Mouse (Mus musculus) neutrophil, adult 59 days (primary cell): ENCODE measurements around the gene Tmem43. TPM values are rescaled to one million over a fixed set of nuclear protein-coding genes. Genes with fewer than 3 reads are reported as not detected.

Source experiments
- total RNA-seq, 2 experiments: library from RNA; stranded (reverse); gene quantifications; 1 replicate in 1 of 2; 2 replicates in 1 of 2; pipeline ENCODE4 v1.2.4; 2023

Tmem43 gene
- total RNA-seq = 100 to 1,000 TPM; 113 to 117 TPM

DNA sequence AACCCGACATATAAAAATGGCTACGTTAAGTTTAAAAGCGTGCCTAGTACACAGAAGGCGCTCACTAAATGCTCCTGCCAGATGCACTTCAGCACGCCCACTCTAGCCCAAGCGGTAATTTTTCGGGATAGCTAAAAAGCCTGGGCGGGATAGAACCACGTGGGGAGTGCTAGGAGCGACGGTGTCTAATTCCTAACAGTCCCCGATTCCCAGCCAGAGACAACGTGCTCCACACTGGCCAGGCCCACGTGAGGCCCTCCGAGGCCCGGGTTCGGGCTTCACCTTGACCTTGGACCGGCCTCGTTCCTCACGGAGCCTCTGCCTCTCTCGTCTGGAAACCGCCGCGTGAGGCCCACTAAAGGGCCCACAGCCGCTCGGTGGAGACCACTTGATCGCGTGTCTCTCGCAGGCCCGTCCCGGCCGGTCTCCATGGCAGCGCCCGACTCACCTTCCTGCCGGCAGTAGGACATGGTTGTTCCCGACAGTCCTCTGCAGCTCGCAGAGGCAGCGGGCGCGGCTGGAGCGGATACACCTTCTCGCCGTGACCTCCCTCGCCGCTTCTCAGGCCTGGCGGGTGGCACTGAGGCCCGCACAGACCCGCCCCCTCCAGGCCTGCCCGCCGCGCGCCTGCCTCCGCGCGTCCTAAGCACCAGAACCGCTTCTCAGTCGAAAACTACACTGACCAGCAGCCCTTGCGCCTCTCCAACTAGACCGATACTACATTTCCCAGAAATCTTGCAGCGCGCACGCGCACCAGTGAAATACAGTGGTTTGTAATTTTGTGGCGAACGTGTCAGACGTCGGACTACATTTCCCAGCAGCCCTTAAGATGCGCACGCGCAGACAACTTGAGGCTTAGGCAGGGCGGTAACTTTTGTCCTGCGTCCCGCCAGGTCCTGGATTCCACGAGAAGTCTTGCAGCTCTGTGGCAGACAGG, at the start of gene Tmem43, which contains the start of gene Chchd4:
Gene Tmem43 (plus strand): TSS at position 836 of the 937 bp plus-strand sequence.
Gene Chchd4 (minus strand): TSS at position 679 of the 937 bp plus-strand sequence.

DNA sequence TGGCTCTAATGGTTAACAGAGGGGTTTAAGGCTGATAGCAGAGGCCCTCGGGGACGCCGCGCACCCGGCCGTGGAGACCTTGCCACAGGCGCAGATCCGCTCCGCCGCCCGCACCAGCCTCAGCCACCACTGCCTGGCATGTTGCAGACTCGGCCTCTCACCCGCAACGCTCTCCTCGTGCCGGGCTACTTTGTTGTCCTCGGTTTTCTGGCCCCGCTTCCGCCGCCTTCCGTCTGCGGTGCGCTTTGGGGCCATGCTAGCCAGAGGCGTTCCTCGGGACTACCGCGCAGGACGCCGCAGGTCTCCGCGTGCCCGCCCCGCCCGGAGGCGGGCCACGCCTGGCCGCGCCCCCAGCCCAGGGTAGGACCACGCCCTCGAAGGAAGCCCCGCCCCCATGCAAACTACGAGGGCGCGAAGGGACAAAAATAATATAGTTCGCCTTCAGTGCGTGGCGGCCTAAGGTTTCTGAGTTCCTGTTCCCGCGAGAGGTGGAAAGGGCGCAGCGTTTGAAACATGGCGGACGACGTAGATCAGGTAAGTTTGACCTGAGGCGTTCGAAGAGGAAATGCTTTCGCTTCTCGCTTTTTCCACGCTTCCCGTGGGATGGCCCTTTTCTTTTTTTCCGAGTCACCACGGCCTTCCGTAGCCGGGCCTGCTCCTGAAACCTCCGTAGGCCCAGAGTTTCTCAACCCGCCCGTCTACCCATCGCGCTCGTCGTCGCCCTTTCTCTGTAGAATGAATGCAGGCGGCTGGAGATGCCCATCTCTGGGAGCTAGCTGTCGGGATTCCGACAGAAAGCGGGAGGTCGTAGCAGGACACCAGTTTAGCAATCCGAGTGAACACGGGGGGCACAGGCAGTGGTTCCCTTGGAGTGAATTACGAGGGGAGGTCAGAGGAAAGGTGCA, 42.3 kb downstream of the Tmem43 start, which contains the start of the genes Xpc and Lsm3:
Gene Xpc (minus strand): TSS at position 344 of the 905 bp plus-strand sequence.
Gene Lsm3 (plus strand): TSS at position 384 of the 905 bp plus-strand sequence.

Other genes starting within 250 kb of the Tmem43 start
- gene Wnt7a, start 62.3 kb upstream of the Tmem43 start, total RNA-seq = not detected
- gene Chchd4, start 157 bp upstream of the Tmem43 start, total RNA-seq = 1 to 10 TPM; 4.0 to 4.4 TPM
- gene Xpc, start 42.2 kb downstream of the Tmem43 start, total RNA-seq = 10 to 100 TPM; 24.1 to 29.2 TPM
- gene Lsm3, start 42.2 kb downstream of the Tmem43 start, total RNA-seq = 10 to 100 TPM; 48.2 to 60.1 TPM
- 100 to 1,000 TPM; 229 to 242 TPM for gene Slc6a6, start 210.3 kb downstream of the Tmem43 start, total RNA-seq